Mouse (Mus musculus) neural tube, embryonic 14.5 days (tissue): Measurements from ENCODE around the gene Zfpl1. TPM values are rescaled to one million over a fixed set of nuclear protein-coding genes. Genes with fewer than 3 reads are reported as not detected.

Source experiments
- ATAC-seq: fragments of 200-750 bp; cut with Nextera tagmentation; 2 replicates; pipeline ENCODE4 v1.8.0; 2017; ENCODE audit warnings: low read depth, mild to moderate bottlenecking, moderate TSS enrichment, moderate library complexity
- H3K27ac ChIP-seq: fragments of 300-500 bp; sonication (generic); 2 replicates; pipeline ENCODE4 v1.5.1; 2014; ENCODE audit warnings: low read depth, mild to moderate bottlenecking, control low read depth, low read length, moderate library complexity, mixed read lengths
- H3K27me3 ChIP-seq: fragments of 300-500 bp; sonication (generic); 2 replicates; pipeline ENCODE4 v1.6.1; 2014; ENCODE audit warnings: low read length; ENCODE audit not compliant: control insufficient read depth, insufficient read depth
- H3K36me3 ChIP-seq: fragments of 300-500 bp; sonication (generic); 2 replicates; pipeline ENCODE4 v1.6.1; 2014; ENCODE audit warnings: low read length, mixed read lengths; ENCODE audit not compliant: control insufficient read depth, insufficient read depth
- H3K4me1 ChIP-seq: fragments of 300-500 bp; sonication (generic); 2 replicates; pipeline ENCODE4 v1.6.1; 2014; ENCODE audit warnings: low read length; ENCODE audit not compliant: control insufficient read depth, insufficient read depth
- H3K4me2 ChIP-seq: fragments of 300-500 bp; sonication (generic); 2 replicates; pipeline ENCODE4 v1.6.1; 2014; ENCODE audit warnings: mild to moderate bottlenecking, low read depth, low read length, control low read depth
- H3K4me3 ChIP-seq: fragments of 300-500 bp; sonication (generic); 2 replicates; pipeline ENCODE4 v1.5.1; 2014; ENCODE audit warnings: low read depth, low read length, control low read depth, mixed read lengths
- H3K9ac ChIP-seq: fragments of 300-500 bp; sonication (generic); replicated peaks from 2 replicates; pipeline ENCODE4 v1.6.1; 2014; ENCODE audit warnings: low read depth, mild to moderate bottlenecking, control low read depth, low read length, mixed read lengths
- H3K9me3 ChIP-seq: fragments of 300-500 bp; sonication (generic); 2 replicates; pipeline ENCODE4 v1.6.1; 2016; ENCODE audit warnings: low read length; ENCODE audit not compliant: control insufficient read depth
- WGBS: fragments of 180-500 bp; shearing (Covaris S2); extraction: QIAGEN DNeasy Blood & Tissue Kit; methylation state at CpG from one replicate; pipeline ENCODE4 v1.1.7; 2014; 5-methylcytosine and 5-hydroxymethylcytosine counted together
- polyA plus RNA-seq: library from polyadenylated mRNA; unstranded; fragments of >200 nt; fragmentation: Nextera tagmentation; extraction: Ambion mirVana; gene quantifications from 2 replicates; pipeline ENCODE4 v1.2.1, GENCODE M21; 2014

The Zfpl1 gene
- polyA plus RNA-seq, 1 experiment from 2014 or later: 85.6 TPM

GRCm38 (mm10) chr19:6076564-6077393 lies 8.0 kb downstream of the Zfpl1 start, which contains the start of gene Vps51:
Vps51 (minus strand) TSS chr19:6077231.
- H3K9ac ChIP-seq: peak within 1 kb of the TSS; percentile 67
- peak within 1 kb of the TSS; percentile 68 for H3K4me3 ChIP-seq
- WGBS: under 1% methylated on average over 33 of the region's 33 CpGs
- peaks cover 20% of the 10 kb centered on the region for H3K36me3 ChIP-seq
- no peaks in the 10 kb centered on the region for H3K9me3 ChIP-seq
- H3K4me2 ChIP-seq: peak within 1 kb of the TSS; percentile 75
- H3K27ac ChIP-seq: peak within 1 kb of the TSS; percentile 81
- peaks cover 11% of the 10 kb centered on the region for H3K4me1 ChIP-seq
- ATAC-seq: peak; percentile 89
- no peaks in the 10 kb centered on the region for H3K27me3 ChIP-seq

GRCm38 (mm10) chr19:6073889-6074288 lies 10.9 kb downstream of the Zfpl1 start:
- ATAC-seq: no peak
- H3K4me1 ChIP-seq: peaks cover 11% of the 10 kb centered on the region
- no peak overlapping the region for H3K9ac ChIP-seq
- H3K4me3 ChIP-seq: no peak overlapping the region
- H3K4me2 ChIP-seq: no peak overlapping the region
- H3K36me3 ChIP-seq: peaks cover 18% of the 10 kb centered on the region
- 88% methylated on average over 5 of the region's 5 CpGs for WGBS
- H3K9me3 ChIP-seq: no peaks in the 10 kb centered on the region
- no peaks in the 10 kb centered on the region for H3K27me3 ChIP-seq
- no peak overlapping the region for H3K27ac ChIP-seq

- no peak overlapping the region for H3K4me3 ChIP-seq
- H3K27me3 ChIP-seq: no peaks in the 10 kb centered on the region
- ATAC-seq: no peak
- H3K4me2 ChIP-seq: no peak overlapping the region
- WGBS: 95% methylated on average over 19 of the region's 19 CpGs
- H3K27ac ChIP-seq: no peak overlapping the region
- no peaks in the 10 kb centered on the region for H3K9me3 ChIP-seq
- H3K9ac ChIP-seq: no peak overlapping the region
- H3K36me3 ChIP-seq: peaks cover 18% of the 10 kb centered on the region
- H3K4me1 ChIP-seq: peaks cover 15% of the 10 kb centered on the region
Observed at GRCm38 (mm10) chr19:6071261-6071660, 13.5 kb downstream of the Zfpl1 start.

- Histone ChIP-seq H3K27ac (no peak overlapping the region), H3K9ac (no peak overlapping the region), H3K4me2 (no peak overlapping the region), H3K36me3 (peaks cover 18% of the 10 kb centered on the region), H3K27me3 (no peaks in the 10 kb centered on the region), H3K4me3 (no peak overlapping the region), H3K9me3 (no peaks in the 10 kb centered on the region), H3K4me1 (peaks cover 15% of the 10 kb centered on the region; the same call in 1 of the 2 replicates)
- WGBS: 93% methylated on average over 31 of the region's 31 CpGs
- no peak for ATAC-seq
Observed at GRCm38 (mm10) chr19:6070571-6071250, 14.0 kb downstream of the Zfpl1 start.

GRCm38 (mm10) chr19:6069851-6070250 lies 14.9 kb downstream of the Zfpl1 start:
- 97% methylated on average over 10 of the region's 10 CpGs for WGBS
- Histone ChIP-seq H3K27me3 (no peaks in the 10 kb centered on the region), H3K36me3 (peaks cover 18% of the 10 kb centered on the region), H3K4me3 (no peak overlapping the region), H3K27ac (no peak overlapping the region), H3K9ac (no peak overlapping the region), H3K4me1 (peaks cover 15% of the 10 kb centered on the region; the same call in 1 of the 2 replicates), H3K4me2 (no peak overlapping the region), H3K9me3 (no peaks in the 10 kb centered on the region)
- ATAC-seq: no peak

GRCm38 (mm10) chr19:6068951-6069350 lies 15.8 kb downstream of the Zfpl1 start:
- H3K27me3 ChIP-seq: no peaks in the 10 kb centered on the region
- H3K9ac ChIP-seq: no peak overlapping the region
- H3K4me1 ChIP-seq: peaks cover 15% of the 10 kb centered on the region; the same call in 1 of the 2 replicates
- no peak for ATAC-seq
- peaks cover 15% of the 10 kb centered on the region for H3K36me3 ChIP-seq
- H3K4me2 ChIP-seq: no peak overlapping the region
- H3K9me3 ChIP-seq: no peaks in the 10 kb centered on the region
- no peak overlapping the region for H3K4me3 ChIP-seq
- no peak overlapping the region for H3K27ac ChIP-seq
- WGBS: 89% methylated on average over 4 of the region's 4 CpGs

GRCm38 (mm10) chr19:6067724-6068415 lies 16.9 kb downstream of the Zfpl1 start, which contains the start of gene Tm7sf2:
Tm7sf2 (minus strand) TSS chr19:6068373.
- peak within 1 kb of the TSS; percentile 47 for H3K4me3 ChIP-seq

GRCm38 (mm10) chr19:6067011-6067723 lies 17.6 kb downstream of the Zfpl1 start:
- Histone ChIP-seq H3K9me3 (no peaks in the 10 kb centered on the region), H3K9ac (peak overlapping the region; percentile 57), H3K4me1 (peaks cover 21% of the 10 kb centered on the region), H3K27me3 (no peaks in the 10 kb centered on the region), H3K4me3 (peak overlapping the region; percentile 47), H3K27ac (peak overlapping the region; percentile 87), H3K4me2 (peak overlapping the region; percentile 96), H3K36me3 (peaks cover 12% of the 10 kb centered on the region)
- under 1% methylated on average over 30 of the region's 30 CpGs for WGBS
- ATAC-seq: peak; percentile 75

More at GRCm38 (mm10) chr19:6067724-6068415, 16.9 kb downstream of the Zfpl1 start, which contains the start of gene Tm7sf2:
- Histone ChIP-seq H3K36me3 (peaks cover 15% of the 10 kb centered on the region), H3K9ac (peak within 1 kb of the TSS; percentile 57), H3K9me3 (no peaks in the 10 kb centered on the region), H3K27me3 (no peaks in the 10 kb centered on the region), H3K27ac (peak within 1 kb of the TSS; percentile 87), H3K4me2 (peak within 1 kb of the TSS; percentile 96), H3K4me1 (peaks cover 15% of the 10 kb centered on the region; the same call in 1 of the 2 replicates)
- WGBS: 7% methylated on average over 33 of the region's 33 CpGs
- ATAC-seq: peak; percentile 89
